Mouse (Mus musculus) heart, embryonic 14.5 days (tissue): ENCODE data around the gene Dab1. TPM values are rescaled to one million over a fixed set of nuclear protein-coding genes. Genes with fewer than 3 reads are reported as not detected.

ENCODE experiments used
- ATAC-seq: fragments of 200-750 bp; cut with Nextera tagmentation; 2 replicates; pipeline ENCODE4 v1.8.0; 2017; ENCODE audit warnings: low read depth, moderate TSS enrichment; ENCODE audit not compliant: insufficient number of reproducible peaks, insufficient read depth, low FRiP score
- H3K27ac ChIP-seq, 2 experiments: fragments of 200-500 bp in 1 of 2; fragments of 300-500 bp in 1 of 2; sonication (generic) in 1 of 2; replicated peaks in 1 of 2; 2 replicates each; pipeline ENCODE4 v1.5.1; 2012 to 2014; ENCODE audit warnings: low read depth in 2 of 2, low read length in 2 of 2, control low read depth in 1 of 2, mild to moderate bottlenecking in 1 of 2, mixed read lengths in 1 of 2; ENCODE audit not compliant: control insufficient read depth in 1 of 2, insufficient read depth in 1 of 2
- H3K27me3 ChIP-seq: fragments of 300-500 bp; sonication (generic); 2 replicates; pipeline ENCODE4 v1.6.1; 2014; ENCODE audit warnings: mild to moderate bottlenecking, low read length, control low read depth; ENCODE audit not compliant: control insufficient read depth, insufficient read depth
- H3K36me3 ChIP-seq: fragments of 300-500 bp; sonication (generic); 2 replicates; pipeline ENCODE4 v1.6.1; 2014; ENCODE audit warnings: mild to moderate bottlenecking, control low read depth, low read length, mixed read lengths; ENCODE audit not compliant: control insufficient read depth, insufficient read depth
- H3K4me1 ChIP-seq, 2 experiments: fragments of 200-500 bp in 1 of 2; fragments of 300-500 bp in 1 of 2; sonication (generic) in 1 of 2; 2 replicates each; pipeline ENCODE4 v1.6.1; 2012 to 2014; ENCODE audit warnings: low read length in 2 of 2, control low read depth in 1 of 2, mixed read lengths in 1 of 2; ENCODE audit not compliant: control insufficient read depth in 2 of 2, insufficient read depth in 2 of 2
- H3K4me2 ChIP-seq: fragments of 300-500 bp; sonication (generic); 2 replicates; pipeline ENCODE4 v1.6.1; 2014; ENCODE audit warnings: mild to moderate bottlenecking, low read length
- H3K4me3 ChIP-seq, 2 experiments: fragments of 200-500 bp in 1 of 2; fragments of 300-500 bp in 1 of 2; sonication (generic) in 1 of 2; 2 replicates each; pipeline ENCODE4 v1.5.1; 2012 to 2014; ENCODE audit warnings: low read length in 2 of 2, mild to moderate bottlenecking in 2 of 2, control low read depth in 1 of 2, low read depth in 1 of 2, moderate library complexity in 1 of 2; ENCODE audit not compliant: control insufficient read depth in 1 of 2, insufficient read depth in 1 of 2
- H3K9ac ChIP-seq: fragments of 300-500 bp; sonication (generic); 2 replicates; pipeline ENCODE4 v1.6.1; 2014; ENCODE audit warnings: mild to moderate bottlenecking, low read length
- H3K9me3 ChIP-seq: fragments of 300-500 bp; sonication (generic); 2 replicates; pipeline ENCODE4 v1.6.1; 2016; ENCODE audit warnings: low read length, control low read depth; ENCODE audit not compliant: control insufficient read depth
- WGBS: fragments of 180-500 bp; shearing (Covaris S2); extraction: QIAGEN DNeasy Blood & Tissue Kit; methylation state at CpG from one replicate; pipeline ENCODE4 v1.1.7; 2014; 5-methylcytosine and 5-hydroxymethylcytosine counted together
- polyA plus RNA-seq: library from polyadenylated mRNA; unstranded; fragments of >200 nt; fragmentation: Nextera tagmentation; extraction: Ambion mirVana; gene quantifications from 2 replicates; pipeline ENCODE4 v1.2.1, GENCODE M21; 2014

The Dab1 gene
- polyA plus RNA-seq, 1 experiment from 2014 or later = 0.99 TPM

- Histone ChIP-seq H3K4me3 (no peak within 1 kb of the TSS), H3K9ac (no peak within 1 kb of the TSS), H3K36me3 (no peaks in the 10 kb centered on the region), H3K4me2 (no peak within 1 kb of the TSS), H3K27me3 (no peaks in the 10 kb centered on the region), H3K9me3 (no peaks in the 10 kb centered on the region), H3K27ac (no peak within 1 kb of the TSS), H3K4me1 (no peaks in the 10 kb centered on the region)
- WGBS = 84% methylated on average over 8 of the region's 8 CpGs
- ATAC-seq = no peak
Measured at GRCm38 (mm10) chr4:104766065-104766464, 1146.9 kb downstream of the Dab1 start, which contains the start of gene C8b. Gene C8b, plus strand, starts transcription at chr4:104766317.

GRCm38 (mm10) chr4:104768190-104768589 lies 1149.0 kb downstream of the Dab1 start:
- Histone ChIP-seq H3K4me1 (no peaks in the 10 kb centered on the region), H3K4me3 (no peak overlapping the region), H3K4me2 (no peak overlapping the region), H3K27ac (no peak overlapping the region), H3K36me3 (no peaks in the 10 kb centered on the region), H3K9ac (no peak overlapping the region), H3K27me3 (no peaks in the 10 kb centered on the region), H3K9me3 (no peaks in the 10 kb centered on the region)
- no peak for ATAC-seq
- WGBS = 84% methylated on average over 4 of the region's 4 CpGs

GRCm38 (mm10) chr4:104769602-104770001 lies 1150.4 kb downstream of the Dab1 start:
- Histone ChIP-seq H3K4me3 (no peak overlapping the region), H3K27me3 (no peaks in the 10 kb centered on the region), H3K36me3 (no peaks in the 10 kb centered on the region), H3K4me2 (no peak overlapping the region), H3K9me3 (no peaks in the 10 kb centered on the region), H3K9ac (no peak overlapping the region), H3K4me1 (no peaks in the 10 kb centered on the region), H3K27ac (no peak overlapping the region)
- ATAC-seq = no peak
- WGBS = 79% methylated on average over 8 of the region's 8 CpGs

GRCm38 (mm10) chr4:104770331-104770730 lies 1151.2 kb downstream of the Dab1 start:
- Histone ChIP-seq H3K27me3 (no peaks in the 10 kb centered on the region), H3K4me3 (no peak overlapping the region), H3K4me1 (no peaks in the 10 kb centered on the region), H3K27ac (no peak overlapping the region), H3K9me3 (no peaks in the 10 kb centered on the region), H3K9ac (no peak overlapping the region), H3K4me2 (no peak overlapping the region), H3K36me3 (no peaks in the 10 kb centered on the region)
- ATAC-seq = no peak
- 59% methylated on average over 4 of the region's 4 CpGs for WGBS

- WGBS = 51% methylated on average over 3 of the region's 3 CpGs
Measured at GRCm38 (mm10) chr4:104775601-104776000, 1156.4 kb downstream of the Dab1 start.

GRCm38 (mm10) chr4:104779460-104779859 lies 1160.3 kb downstream of the Dab1 start:
- no peaks in the 10 kb centered on the region for H3K27me3 ChIP-seq
- no peaks in the 10 kb centered on the region for H3K4me1 ChIP-seq
- no peak for ATAC-seq
- no peak overlapping the region for H3K4me2 ChIP-seq
- H3K27ac ChIP-seq = no peak overlapping the region
- 82% methylated on average over 5 of the region's 5 CpGs for WGBS
- H3K9ac ChIP-seq = no peak overlapping the region
- H3K4me3 ChIP-seq = no peak overlapping the region
- no peaks in the 10 kb centered on the region for H3K9me3 ChIP-seq
- no peaks in the 10 kb centered on the region for H3K36me3 ChIP-seq

More at GRCm38 (mm10) chr4:104775601-104776000, 1156.4 kb downstream of the Dab1 start:
- H3K4me3 ChIP-seq = no peak overlapping the region
- H3K27me3 ChIP-seq = no peaks in the 10 kb centered on the region
- H3K4me2 ChIP-seq = no peak overlapping the region
- H3K9me3 ChIP-seq = no peaks in the 10 kb centered on the region
- no peak overlapping the region for H3K27ac ChIP-seq
- no peak for ATAC-seq
- H3K4me1 ChIP-seq = no peaks in the 10 kb centered on the region
- no peaks in the 10 kb centered on the region for H3K36me3 ChIP-seq
- H3K9ac ChIP-seq = no peak overlapping the region

- no peaks in the 10 kb centered on the region for H3K9me3 ChIP-seq
- 88% methylated on average over 3 of the region's 3 CpGs for WGBS
Measured at GRCm38 (mm10) chr4:104781441-104781840, 1162.3 kb downstream of the Dab1 start.

GRCm38 (mm10) chr4:104782346-104782745 lies 1163.2 kb downstream of the Dab1 start:
- Histone ChIP-seq H3K27ac (no peak overlapping the region), H3K36me3 (no peaks in the 10 kb centered on the region), H3K9me3 (no peaks in the 10 kb centered on the region), H3K27me3 (no peaks in the 10 kb centered on the region), H3K4me1 (no peaks in the 10 kb centered on the region), H3K4me3 (no peak overlapping the region), H3K9ac (no peak overlapping the region), H3K4me2 (no peak overlapping the region)
- no peak for ATAC-seq
- WGBS = 64% methylated on average over 4 of the region's 4 CpGs

More at GRCm38 (mm10) chr4:104781441-104781840, 1162.3 kb downstream of the Dab1 start:
- Histone ChIP-seq H3K4me2 (no peak overlapping the region), H3K4me3 (no peak overlapping the region), H3K4me1 (no peaks in the 10 kb centered on the region), H3K36me3 (no peaks in the 10 kb centered on the region), H3K27ac (no peak overlapping the region), H3K27me3 (no peaks in the 10 kb centered on the region), H3K9ac (no peak overlapping the region)
- ATAC-seq = no peak
